Mouse (Mus musculus): ENCODE data around the gene Syt2. TPM values are rescaled to one million over a fixed set of nuclear protein-coding genes. Genes with fewer than 3 reads are reported as not detected.
A peak's percentile ranks its signal among the peaks of the same experiment; 100 is the strongest.

The Syt2 gene
- total RNA-seq, 2 experiments from 2014 or later = 57.7 to 62.5 TPM

- H3K4me3 ChIP-seq = no peak overlapping the region
- intact Hi-C loops (cut with DNase I) = loop anchor here (5.0 kb wide), 1 partner anchor 39 kb away; no protein-coding TSS in a partner anchor
- no peak overlapping the region for H3K27ac ChIP-seq
- TF ChIP-seq CTCF (IDR thresholded peaks at IDR 0.05) = no peak
- DNase-seq (ENCODE audit: extremely low spot score in 1 of 2, low spot score in 2 of 2) = no peak
Observed at GRCm38 (mm10) chr1:134696302-134696701, 49.8 kb downstream of the Syt2 start.

GRCm38 (mm10) chr1:134697073-134697472 is 50.6 kb downstream of the Syt2 start:
- Histone ChIP-seq H3K27ac (no peak overlapping the region), H3K4me3 (no peak overlapping the region)
- no peak for DNase-seq (ENCODE audit: extremely low spot score in 1 of 2, low spot score in 2 of 2)
- TF ChIP-seq CTCF (IDR thresholded peaks at IDR 0.05) = no peak
- intact Hi-C loops (cut with DNase I) = loop anchor here (5.0 kb wide), 1 partner anchor 40 kb away; no protein-coding TSS in a partner anchor

GRCm38 (mm10) chr1:134697522-134698250 is 51.2 kb downstream of the Syt2 start:
- DNase-seq (ENCODE audit: extremely low spot score in 1 of 2, low spot score in 2 of 2) = no peak
- no peak overlapping the region for H3K4me3 ChIP-seq
- TF ChIP-seq CTCF (IDR thresholded peaks at IDR 0.05) = no peak
- H3K27ac ChIP-seq = no peak overlapping the region
- intact Hi-C loops (cut with DNase I) = loop anchor here (5.0 kb wide), 1 partner anchor 40 kb away; no protein-coding TSS in a partner anchor

- Histone ChIP-seq H3K27ac (no peak overlapping the region), H3K4me3 (no peak overlapping the region)
- DNase-seq (ENCODE audit: extremely low spot score in 1 of 2, low spot score in 2 of 2) = no peak
- no peak for TF ChIP-seq CTCF (IDR thresholded peaks at IDR 0.05)
- intact Hi-C loops (cut with DNase I) = loop anchor here (5.0 kb wide), 1 partner anchor 41 kb away; no protein-coding TSS in a partner anchor
Observed at GRCm38 (mm10) chr1:134698486-134698885, 52.0 kb downstream of the Syt2 start.

- no peak for DNase-seq (ENCODE audit: extremely low spot score in 1 of 2, low spot score in 2 of 2)
- intact Hi-C loops (cut with DNase I) = loop anchor here (5.0 kb wide), 1 partner anchor 42 kb away; no protein-coding TSS in a partner anchor
- H3K4me3 ChIP-seq = no peak overlapping the region
- TF ChIP-seq CTCF (IDR thresholded peaks at IDR 0.05) = no peak
- H3K27ac ChIP-seq = no peak overlapping the region
Observed at GRCm38 (mm10) chr1:134699390-134699789, 52.9 kb downstream of the Syt2 start.

- no peak for DNase-seq (ENCODE audit: extremely low spot score in 1 of 2, low spot score in 2 of 2)
- no peak for TF ChIP-seq CTCF (IDR thresholded peaks at IDR 0.05)
- intact Hi-C loops (cut with DNase I) = no loop called here
- no peak overlapping the region; the same call in 1 of the 2 replicates for H3K4me3 ChIP-seq
- no peak overlapping the region; the same call in 1 of the 2 replicates for H3K27ac ChIP-seq
Observed at GRCm38 (mm10) chr1:134700151-134700550, 53.7 kb downstream of the Syt2 start.

- no peak for TF ChIP-seq CTCF (IDR thresholded peaks at IDR 0.05)
- Histone ChIP-seq H3K27ac (peak overlapping the region; percentile 36; the same call in 1 of the 2 replicates), H3K4me3 (no peak overlapping the region; the same call in 1 of the 2 replicates)
- intact Hi-C loops (cut with DNase I) = no loop called here
- no peak for DNase-seq (ENCODE audit: extremely low spot score in 1 of 2, low spot score in 2 of 2)
Observed at GRCm38 (mm10) chr1:134700634-134701033, 54.2 kb downstream of the Syt2 start.

- no peak for DNase-seq (ENCODE audit: extremely low spot score in 1 of 2, low spot score in 2 of 2)
- H3K4me3 ChIP-seq = no peak overlapping the region
Observed at GRCm38 (mm10) chr1:134701191-134701590, 54.7 kb downstream of the Syt2 start.

GRCm38 (mm10) chr1:134703232-134703631 is 56.8 kb downstream of the Syt2 start:
- intact Hi-C loops (cut with DNase I) = no loop called here
- no peak overlapping the region for H3K4me3 ChIP-seq
- no peak overlapping the region for H3K27ac ChIP-seq
- no peak for DNase-seq (ENCODE audit: extremely low spot score in 1 of 2, low spot score in 2 of 2)
- TF ChIP-seq CTCF (IDR thresholded peaks at IDR 0.05) = no peak

More at GRCm38 (mm10) chr1:134701191-134701590, 54.7 kb downstream of the Syt2 start:
- H3K27ac ChIP-seq = 0 out of 2 replicates have a peak overlapping the region, but pooled peaks have one; percentile 15
- intact Hi-C loops (cut with DNase I) = no loop called here
- no peak for TF ChIP-seq CTCF (IDR thresholded peaks at IDR 0.05)

- peak; percentile 75 for TF ChIP-seq CTCF (IDR thresholded peaks at IDR 0.05)
- H3K27ac ChIP-seq = peak overlapping the region; percentile 32
- intact Hi-C loops (cut with DNase I) = loop anchor here (5.0 kb wide), 1 partner anchor 67 kb away; no protein-coding TSS in a partner anchor
Observed at GRCm38 (mm10) chr1:134704396-134705306, 58.2 kb downstream of the Syt2 start.

GRCm38 (mm10) chr1:134706549-134706948 is 60.1 kb downstream of the Syt2 start:
- intact Hi-C loops (cut with DNase I) = loop anchor here (5.0 kb wide), 1 partner anchor 69 kb away; no protein-coding TSS in a partner anchor
- Histone ChIP-seq H3K4me3 (no peak overlapping the region), H3K27ac (no peak overlapping the region)
- no peak for DNase-seq (ENCODE audit: extremely low spot score in 1 of 2, low spot score in 2 of 2)
- no peak for TF ChIP-seq CTCF (IDR thresholded peaks at IDR 0.05)

More at GRCm38 (mm10) chr1:134704396-134705306, 58.2 kb downstream of the Syt2 start:
- H3K4me3 ChIP-seq = no peak overlapping the region
- DNase-seq (ENCODE audit: extremely low spot score in 1 of 2, low spot score in 2 of 2) = peak in 1 of 2 experiments; percentile 33

Measured in left cerebral cortex, adult 2 months (tissue).